Mouse (Mus musculus) thymus, adult 18-20 months (tissue): Measurements from ENCODE around the gene F2rl2.
A peak's percentile ranks its signal among the peaks of the same experiment; 100 is the strongest.

Experiments used
- DNase-seq, 2 experiments: peaks; one replicate each; pipeline ENCODE4 v3.0.0; 2022; ENCODE audit warnings: mixed read lengths in 2 of 2

Gene F2rl2

GRCm38 (mm10) chr13:95696654-95697163 is at the start of gene F2rl2:
Gene F2rl2 (plus strand): TSS chr13:95696853.
- DNase-seq = no peak

- DNase-seq = no peak
These were observed 49.4 kb upstream of the F2rl2 start for GRCm38 (mm10) chr13:95647248-95647647.

GRCm38 (mm10) chr13:95649941-95650340 is 46.7 kb upstream of the F2rl2 start:
- no peak for DNase-seq

GRCm38 (mm10) chr13:95651870-95652668 is 44.6 kb upstream of the F2rl2 start:
- DNase-seq = no peak

- no peak for DNase-seq
These were observed 43.0 kb upstream of the F2rl2 start for GRCm38 (mm10) chr13:95653696-95654095.

- no peak for DNase-seq
These were observed 41.4 kb upstream of the F2rl2 start for GRCm38 (mm10) chr13:95655284-95655683.

- no peak for DNase-seq
These were observed 39.5 kb upstream of the F2rl2 start for GRCm38 (mm10) chr13:95657171-95657570.

GRCm38 (mm10) chr13:95659432-95659831 is 37.2 kb upstream of the F2rl2 start:
- DNase-seq = no peak

DNA sequence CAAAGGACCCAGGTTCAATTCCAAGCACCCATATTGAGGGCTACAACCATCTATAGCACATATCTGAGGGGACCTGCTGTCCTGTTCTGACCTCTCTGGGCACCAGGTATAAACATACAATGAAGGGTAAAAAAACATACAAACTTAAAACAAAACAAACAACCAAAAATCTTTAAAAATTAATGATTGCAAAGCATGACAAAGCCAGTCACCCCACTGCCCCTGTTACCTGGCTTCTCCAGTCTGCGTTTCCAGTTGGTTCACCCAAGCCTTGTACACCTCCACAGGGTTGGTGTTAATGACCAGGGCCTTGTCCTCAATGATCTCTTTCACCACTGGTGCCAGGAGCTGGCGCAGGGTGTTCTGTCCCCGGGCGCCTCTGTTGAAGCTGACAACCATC is 32.8 kb upstream of the F2rl2 start:
- DNase-seq = no peak

GRCm38 (mm10) chr13:95665644-95666356 is 30.9 kb upstream of the F2rl2 start:
- DNase-seq = no peak

DNA sequence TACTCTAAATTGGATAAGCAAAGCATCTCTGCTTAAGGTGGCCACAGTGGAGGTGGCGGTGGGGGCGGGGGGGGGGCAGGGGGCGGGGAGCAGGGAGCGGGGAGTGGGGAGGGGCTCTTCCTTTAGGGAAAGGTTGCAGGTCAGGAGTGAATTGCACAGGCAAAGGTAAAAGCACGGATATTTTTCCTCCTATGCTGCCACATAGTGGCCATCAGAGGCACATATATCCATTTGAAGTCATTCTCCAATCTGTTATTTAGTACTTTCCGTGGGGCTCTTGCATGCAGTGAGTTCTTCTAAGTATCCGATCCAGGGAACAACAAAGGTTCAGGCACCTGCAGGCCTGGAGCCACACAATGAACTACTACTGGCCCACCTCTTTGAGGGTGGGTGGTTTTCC is 29.4 kb upstream of the F2rl2 start:
- no peak for DNase-seq

DNA sequence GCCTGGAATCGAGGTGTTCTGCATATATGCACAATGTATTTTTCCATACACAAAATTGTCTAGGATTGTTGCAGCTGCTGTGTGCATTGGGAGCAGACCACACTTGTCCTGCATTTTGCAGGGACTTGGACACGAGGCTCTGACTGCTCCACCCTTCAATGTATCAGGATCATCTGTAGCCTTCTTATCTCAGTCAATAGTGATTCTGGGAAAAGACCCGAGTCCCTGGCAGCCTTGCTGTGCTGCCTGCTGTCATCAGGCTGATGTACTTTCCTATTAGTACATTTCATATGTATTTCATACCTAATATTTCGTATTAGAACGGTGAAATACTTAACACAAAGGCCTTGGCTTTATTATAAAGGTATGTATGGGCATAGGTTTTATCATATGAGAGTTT is 26.1 kb upstream of the F2rl2 start:
- DNase-seq = no peak

DNA sequence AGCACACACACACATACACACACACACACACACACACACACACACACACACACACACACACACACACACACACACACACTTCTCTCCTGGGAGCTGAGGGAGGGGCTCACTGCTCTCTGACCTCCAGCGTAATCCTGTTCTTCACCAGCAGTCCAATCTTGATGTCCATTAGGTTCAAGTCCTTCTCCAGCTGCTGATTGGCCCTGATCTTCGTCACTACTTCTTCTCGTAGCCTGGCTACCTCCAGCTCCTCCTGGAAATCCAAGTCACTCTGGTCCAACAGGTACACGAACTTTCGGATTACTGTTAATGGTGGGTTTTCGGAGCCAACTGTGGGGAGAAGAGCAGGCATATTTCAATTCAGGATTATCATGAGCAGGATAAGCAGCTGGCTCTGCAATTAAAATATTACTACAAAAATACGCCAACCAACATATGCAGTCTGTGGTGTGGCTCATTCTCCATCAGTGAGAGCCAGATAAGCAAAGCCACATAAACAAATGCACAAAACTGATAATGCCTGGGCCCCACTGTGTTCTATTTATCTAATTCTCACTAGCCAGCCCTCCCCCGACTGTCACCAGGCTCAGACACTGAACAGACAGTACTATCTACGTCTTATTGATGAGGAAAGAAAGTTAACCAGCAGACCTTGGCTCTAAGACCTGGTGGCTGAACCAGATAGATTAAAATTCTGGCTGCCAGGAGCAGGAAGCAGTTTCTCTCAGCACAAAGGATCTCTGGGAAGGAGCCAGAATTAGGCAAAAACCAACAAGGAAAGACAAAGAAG is 25.4 kb upstream of the F2rl2 start:
- DNase-seq = no peak

GRCm38 (mm10) chr13:95672372-95672771 is 24.3 kb upstream of the F2rl2 start:
- DNase-seq = no peak

DNA sequence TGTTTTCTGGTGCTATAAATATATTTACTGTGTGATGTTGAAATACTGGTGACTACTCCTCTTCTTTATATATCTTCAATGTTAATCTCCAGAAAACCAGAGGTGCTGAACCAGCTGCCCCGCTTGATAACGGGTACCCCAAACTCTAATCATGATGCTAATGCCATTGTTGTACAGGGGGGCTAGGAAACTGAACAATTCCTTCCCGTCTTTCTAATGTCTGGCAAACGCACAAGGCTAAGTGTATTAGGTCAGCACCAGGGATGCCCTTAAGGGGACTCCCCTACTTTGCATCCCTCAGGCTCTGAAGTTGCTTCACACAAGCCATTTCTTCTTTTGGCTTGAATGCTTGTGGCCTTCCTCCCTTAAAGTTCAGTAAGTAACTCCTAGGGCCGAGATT is 17.6 kb upstream of the F2rl2 start:
- no peak for DNase-seq

DNA sequence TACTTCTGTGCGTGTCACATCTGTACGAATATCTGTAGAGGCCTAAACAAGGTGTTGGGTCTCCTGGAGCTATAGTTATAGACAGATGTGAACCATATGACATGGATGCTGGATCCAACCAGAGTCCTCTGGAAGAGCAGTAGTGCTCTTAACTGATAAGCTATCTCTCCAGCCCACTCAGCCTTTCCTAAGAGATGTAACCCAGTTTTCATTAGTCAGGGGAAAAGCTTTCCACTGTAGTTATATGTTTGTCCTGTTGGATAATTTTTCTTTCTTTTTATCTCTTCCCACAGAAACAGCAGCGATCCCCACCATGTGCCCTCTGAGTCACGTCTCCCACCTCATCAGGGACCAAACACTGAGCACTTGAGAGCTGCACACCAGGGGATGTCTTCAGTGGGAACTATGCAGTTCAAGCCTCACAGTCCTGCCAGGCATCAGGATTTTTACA is 17.1 kb upstream of the F2rl2 start:
- no peak for DNase-seq

DNA sequence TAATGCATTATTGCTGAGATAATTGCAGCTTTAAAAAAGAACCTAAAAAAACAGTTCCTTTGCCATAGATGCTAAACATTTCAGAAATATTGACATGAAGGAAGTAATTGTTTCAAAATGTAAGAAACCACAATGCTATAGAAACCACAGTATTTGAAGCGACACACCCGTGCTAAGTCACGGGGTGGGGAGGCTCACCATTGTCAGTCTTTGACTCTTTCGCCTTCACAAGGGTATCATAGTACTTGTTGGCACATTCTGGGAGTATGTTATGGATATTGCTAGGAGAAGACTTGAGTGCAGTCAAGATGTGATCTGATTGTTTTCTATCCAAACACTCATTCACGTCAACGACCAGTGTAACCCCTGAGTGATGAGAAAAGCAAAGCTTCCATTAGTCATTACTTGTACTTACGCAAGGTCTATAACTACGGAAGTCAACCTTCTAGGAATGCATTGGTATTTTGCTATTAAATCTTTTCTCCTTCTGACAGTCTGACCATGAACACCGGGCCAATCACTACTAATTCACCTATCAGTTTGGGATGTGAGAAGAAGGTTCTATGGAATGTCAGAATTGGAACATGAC is 11.9 kb upstream of the F2rl2 start:
- DNase-seq = no peak

- peak; percentile 11 to 38 for DNase-seq
These were observed 10.9 kb upstream of the F2rl2 start for GRCm38 (mm10) chr13:95685736-95686135.

- DNase-seq = no peak
These were observed 8.1 kb upstream of the F2rl2 start for GRCm38 (mm10) chr13:95688576-95688975.

- no peak for DNase-seq
These were observed 4.5 kb upstream of the F2rl2 start for GRCm38 (mm10) chr13:95692201-95692600.

DNA sequence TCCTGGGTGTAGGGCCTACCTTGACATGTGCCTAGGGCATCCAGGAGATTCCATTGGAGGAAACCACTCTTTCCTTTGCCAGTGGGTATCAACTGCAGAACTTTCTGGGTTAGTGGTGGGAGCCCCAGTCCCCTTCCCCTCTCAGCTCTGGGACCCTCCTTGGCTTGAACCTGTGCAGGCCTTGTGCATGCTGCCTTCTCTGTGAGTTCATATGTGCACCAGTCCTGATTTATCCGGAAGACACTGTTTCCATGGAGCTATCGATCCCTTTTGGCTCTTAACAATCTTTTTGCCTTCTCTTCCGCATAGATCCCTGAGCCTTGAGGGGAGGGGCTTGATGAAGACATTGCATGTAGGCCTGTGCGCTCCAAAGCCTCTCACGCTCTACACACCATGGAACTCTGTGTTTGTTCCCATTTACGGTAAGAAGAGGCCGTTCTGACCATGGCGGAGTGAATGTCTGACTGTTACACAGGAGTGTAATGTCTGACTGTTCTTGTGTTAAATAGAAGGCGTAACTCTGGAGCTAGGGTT is 466 bp upstream of the F2rl2 start:
- no peak for DNase-seq

DNA sequence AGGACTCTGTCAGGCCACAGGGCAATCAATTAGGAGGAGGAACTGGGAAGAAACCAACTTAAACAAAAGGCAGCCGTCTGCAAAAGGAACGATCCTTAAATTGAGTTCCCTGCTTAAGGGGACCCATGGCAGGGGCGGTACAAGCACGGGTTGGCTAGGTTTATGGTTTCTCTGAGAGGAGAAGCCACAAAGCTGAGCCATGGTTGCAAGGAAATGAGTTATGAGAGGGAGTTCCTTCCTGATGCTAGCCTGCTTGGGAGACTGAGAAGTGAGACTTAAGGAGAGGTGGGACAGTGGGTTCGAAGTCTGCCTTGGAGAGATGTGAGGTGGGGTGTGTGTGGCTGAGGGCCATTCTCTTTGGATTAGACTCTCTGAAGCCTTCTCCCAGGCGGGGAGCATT is 1.2 kb downstream of the F2rl2 start:
- no peak for DNase-seq

GRCm38 (mm10) chr13:95703376-95703775 is 6.7 kb downstream of the F2rl2 start:
- DNase-seq = no peak
